Mouse (Mus musculus) Patski (cell line): ENCODE measurements at regions not wholly inside any gene's neighbourhood (a gene's known extent, or its start where the extent isn't known, plus 50 kb on each side); places are given as distances from the start of the nearest gene placed in this dataset.
"Not testable (repeated sequence)": the region's sequence is repeated elsewhere in the genome, so short reads cannot be mapped to it uniquely, and the experiment has no call there.

Experiments used
- ATAC-seq: fragments of 100-300 bp; one replicate; pipeline ENCODE4 v1.8.0; 2021
- CTCF ChIA-PET: fragments of 350-600 bp; sonication (Branson Sonifier 250); formaldehyde crosslinking; loops from one replicate; lab custom pipeline; 2022; ENCODE audit warnings: inconsistent platforms; lab: Charles Lee
- POLR2A ChIA-PET: fragments of 350-600 bp; sonication (Branson Sonifier 250); formaldehyde crosslinking; loops from one replicate; lab custom pipeline; 2022; ENCODE audit warnings: antibody characterized with exemption, inconsistent platforms; lab: Charles Lee
- DNase-seq: peaks from one replicate; pipeline ENCODE4 v3.0.0-alpha.2; 2011; ENCODE audit warnings: low read depth, low spot score
- H3K27me3 ChIP-seq: fragments of 371-371 bp; one replicate; pipeline ENCODE4 v1.5.1; 2021
- CTCF ChIP-seq: fragments of 100-300 bp; IDR thresholded peaks from one replicate; pipeline ENCODE4 v1.5.1; 2021
- in situ Hi-C: fragments of 300-500 bp; cut with MboI; formaldehyde crosslinking; loops from 3 replicates; pipeline ENCODE4 v1.11.1; 2018; ENCODE audit warnings: low pct_unique_long_range_greater_than_20kb, mixed read lengths

DNA sequence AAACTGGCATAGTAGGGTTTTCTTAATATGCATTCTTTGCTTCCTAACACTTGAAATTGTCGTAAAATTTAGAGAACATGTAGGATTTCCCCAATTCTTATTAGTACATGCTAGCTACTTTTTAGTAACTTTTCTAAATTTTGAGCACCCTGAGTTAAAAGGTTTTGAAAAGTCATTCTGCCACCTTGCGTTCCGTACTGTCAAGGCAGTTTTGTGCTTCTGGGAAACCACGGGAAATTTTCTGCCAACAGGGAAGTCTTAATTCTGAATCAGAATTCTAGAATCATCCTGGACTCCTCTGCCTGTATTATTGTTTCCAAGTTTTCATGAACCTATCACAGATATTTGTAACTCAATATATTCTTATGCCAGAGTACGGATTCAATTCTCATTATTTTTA is 472.4 kb upstream of the N6amt1 start:
- DNase-seq (no peak), ATAC-seq (no peak)
- POLR2A ChIA-PET, result interaction anchor here (0.7 kb wide), 1 partner anchor 1073 kb away, joined by 3 read pairs; no protein-coding TSS in a partner anchor
- H3K27me3 ChIP-seq, result no peaks in the 10 kb centered on the region
- TF ChIP-seq CTCF, result peak; percentile 9
- in situ Hi-C loops, result loop anchor here (5.0 to 10.0 kb wide), 4 partner anchors 234 to 1074 kb away; no protein-coding TSS in a partner anchor
- CTCF ChIA-PET, result interaction anchor here (1.3 to 6.4 kb wide), 3 partner anchors 66 to 1074 kb away, joined by 3 to 31 read pairs (median 7); no protein-coding TSS in a partner anchor

GRCm38 (mm10) chr16:86860828-86861227 is 493.2 kb upstream of the N6amt1 start:
- H3K27me3 ChIP-seq, result no peaks in the 10 kb centered on the region
- ATAC-seq (no peak), DNase-seq (no peak)
- TF ChIP-seq CTCF, result no peak
- in situ Hi-C loops, result no loop called here
- CTCF ChIA-PET, result interaction anchor here (0.9 kb wide), 1 partner anchor 9 kb away, joined by 3 read pairs; no protein-coding TSS in a partner anchor
- POLR2A ChIA-PET, result no interaction called here

DNA sequence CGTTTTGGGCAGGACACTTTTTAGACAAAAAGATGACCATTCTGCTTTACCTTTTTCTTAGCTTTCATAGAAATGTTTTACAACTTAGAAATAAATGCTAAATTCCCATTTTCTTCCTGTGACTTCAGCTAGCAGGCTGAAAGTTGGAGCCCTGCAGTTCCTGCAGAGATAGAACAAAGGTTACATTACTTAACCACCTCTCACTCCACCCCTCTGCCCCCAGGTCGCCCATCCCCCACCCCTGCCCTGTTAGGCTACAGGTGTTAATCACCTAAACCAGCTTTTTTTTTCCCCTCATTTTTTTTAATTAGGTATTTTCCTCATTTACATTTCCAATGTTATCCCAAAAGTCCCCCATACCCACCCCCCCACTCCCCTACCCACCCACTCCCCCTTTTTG is 498.1 kb upstream of the N6amt1 start:
- DNase-seq, result no peak
- ATAC-seq, result no peak
- ChIA-PET CTCF (interaction anchor here (0.9 to 1.4 kb wide), 3 partner anchors 12 to 21 kb away, joined by 3 read pairs; no protein-coding TSS in a partner anchor), POLR2A (no interaction called here)
- TF ChIP-seq CTCF, result no peak
- H3K27me3 ChIP-seq, result no peaks in the 10 kb centered on the region
- in situ Hi-C loops, result no loop called here

DNA sequence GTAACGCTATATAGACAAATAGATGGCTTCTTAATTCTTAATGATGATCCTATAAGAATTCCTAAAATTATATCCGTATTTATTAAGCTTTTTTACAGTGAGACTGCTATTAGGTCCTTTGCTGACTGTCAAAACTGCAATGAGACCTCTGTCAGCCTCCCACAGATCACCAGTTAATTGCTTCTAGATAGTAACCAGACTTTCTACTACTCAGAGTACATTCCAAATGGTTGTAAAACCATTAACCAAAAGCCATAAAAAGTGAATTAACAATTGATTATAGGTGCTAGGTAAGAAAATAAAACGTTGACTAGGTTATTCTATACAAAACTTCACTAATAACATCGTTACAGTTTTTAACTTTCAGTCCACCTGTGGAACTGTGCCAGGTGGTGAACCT is 498.7 kb upstream of the N6amt1 start:
- no peaks in the 10 kb centered on the region for H3K27me3 ChIP-seq
- in situ Hi-C loops, result no loop called here
- ChIA-PET POLR2A (interaction anchor here (0.6 kb wide), 1 partner anchor 57 kb away, joined by 3 read pairs; no protein-coding TSS in a partner anchor), CTCF (interaction anchor here (1.4 kb wide), 1 partner anchor 13 kb away, joined by 3 read pairs; no protein-coding TSS in a partner anchor)
- TF ChIP-seq CTCF, result no peak
- ATAC-seq, result no peak
- DNase-seq, result no peak

DNA sequence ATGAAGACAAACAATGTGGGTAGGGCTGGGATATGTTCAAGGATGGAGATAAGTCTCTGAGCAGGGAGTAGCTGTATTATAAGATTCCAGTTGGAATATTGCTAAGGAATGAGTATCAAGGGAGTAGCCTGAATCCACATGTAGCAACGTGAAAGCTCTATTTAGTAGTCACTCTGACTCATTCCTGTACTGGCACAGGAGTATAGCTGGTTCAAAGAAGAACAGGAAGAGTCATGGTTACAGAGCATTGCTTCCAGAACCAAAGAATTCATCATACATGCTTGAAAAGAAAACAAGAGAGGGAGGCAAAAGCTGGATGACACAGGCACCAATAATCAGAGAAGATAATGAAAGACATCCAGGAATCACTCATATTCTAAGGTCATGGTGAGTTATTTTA is 500.6 kb upstream of the N6amt1 start:
- POLR2A ChIA-PET, result no interaction called here
- DNase-seq (peak; percentile 9), ATAC-seq (peak; percentile 69)
- TF ChIP-seq CTCF, result no peak
- no peaks in the 10 kb centered on the region for H3K27me3 ChIP-seq
- CTCF ChIA-PET, result interaction anchor here (1.1 kb wide), 1 partner anchor 93 kb away, joined by 3 read pairs; no protein-coding TSS in a partner anchor
- in situ Hi-C loops, result no loop called here

DNA sequence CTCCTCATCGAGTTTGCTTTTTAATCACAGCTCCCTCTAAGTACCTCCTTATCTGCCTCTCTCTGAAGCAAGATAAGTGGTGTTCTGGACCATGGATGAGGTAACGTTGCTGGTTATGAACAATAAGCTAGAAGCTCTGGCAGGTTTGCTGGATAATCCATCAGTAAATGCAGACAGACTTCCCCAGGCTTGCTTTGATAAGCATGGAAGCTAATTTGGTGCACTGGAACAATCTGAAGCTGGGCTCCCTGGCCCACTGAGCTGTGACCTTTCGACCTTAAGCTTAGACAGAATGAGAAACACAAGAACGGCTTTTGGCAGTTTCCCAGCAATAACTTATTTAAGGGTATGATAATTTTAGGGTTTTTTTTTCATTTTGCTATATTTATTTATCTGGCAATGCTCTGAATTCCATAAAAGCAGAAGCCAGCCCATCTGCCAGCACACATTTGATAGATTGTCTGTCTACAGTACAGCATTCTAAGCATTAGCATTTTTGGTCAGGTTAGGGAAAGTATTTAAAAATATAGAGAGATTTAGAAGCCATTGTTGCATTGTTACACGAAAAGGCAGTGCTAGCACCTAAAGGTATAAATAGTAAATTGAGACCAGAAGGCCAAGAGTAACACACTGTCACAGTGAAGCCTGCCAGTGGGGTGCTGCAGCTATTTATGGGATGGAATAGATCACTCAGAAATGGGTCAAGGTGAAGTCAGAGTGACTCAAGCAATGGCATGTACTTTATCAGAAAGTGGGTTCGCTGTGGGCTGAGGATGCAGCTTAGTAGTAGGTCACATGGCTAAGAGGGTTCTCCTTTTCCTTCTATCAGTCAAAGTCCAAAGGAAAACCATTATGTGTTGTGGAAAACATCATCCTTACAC is 515.3 kb upstream of the N6amt1 start:
- DNase-seq (no peak), ATAC-seq (no peak)
- in situ Hi-C loops, result no loop called here

GRCm38 (mm10) chr16:86827645-86828044 is 526.3 kb upstream of the N6amt1 start:
- no peak for ATAC-seq
- in situ Hi-C loops, result no loop called here
- ChIA-PET POLR2A (no interaction called here), CTCF (interaction anchor here (0.9 kb wide), 1 partner anchor 10 kb away, joined by 3 read pairs; no protein-coding TSS in a partner anchor)
- DNase-seq, result no peak
- TF ChIP-seq CTCF, result no peak
- H3K27me3 ChIP-seq, result no peaks in the 10 kb centered on the region

More for the DNA sequence above, 515.3 kb upstream of the N6amt1 start:
- POLR2A ChIA-PET, result no interaction called here
- no peak for TF ChIP-seq CTCF
- H3K27me3 ChIP-seq, result no peaks in the 10 kb centered on the region
- CTCF ChIA-PET, result interaction anchor here (0.7 kb wide), 2 partner anchors 10 to 20 kb away, joined by 3 read pairs; no protein-coding TSS in a partner anchor

DNA sequence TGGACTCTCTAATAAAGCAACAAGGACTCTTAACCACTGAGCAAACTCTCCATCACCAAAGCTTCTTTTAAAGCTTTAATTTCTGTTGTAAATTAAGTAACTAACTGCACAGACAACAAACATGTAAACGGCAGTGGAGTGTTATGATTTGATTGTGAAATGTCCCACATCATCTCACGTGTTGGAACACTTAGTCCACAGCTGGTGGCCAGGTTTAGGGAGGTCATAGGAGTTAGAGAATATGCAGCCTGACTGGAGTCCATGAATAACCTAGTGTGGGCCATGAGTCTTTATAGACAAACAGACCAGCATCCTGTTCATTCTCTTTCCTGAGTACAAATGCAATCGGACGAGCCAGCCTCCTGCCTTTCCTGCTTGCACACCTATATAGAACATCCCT is 527.3 kb upstream of the N6amt1 start:
- DNase-seq (no peak), ATAC-seq (no peak)
- ChIA-PET POLR2A (no interaction called here), CTCF (interaction anchor here (0.9 kb wide), 1 partner anchor 9 kb away, joined by 3 read pairs; no protein-coding TSS in a partner anchor)
- no peaks in the 10 kb centered on the region for H3K27me3 ChIP-seq
- no peak for TF ChIP-seq CTCF
- in situ Hi-C loops, result no loop called here

DNA sequence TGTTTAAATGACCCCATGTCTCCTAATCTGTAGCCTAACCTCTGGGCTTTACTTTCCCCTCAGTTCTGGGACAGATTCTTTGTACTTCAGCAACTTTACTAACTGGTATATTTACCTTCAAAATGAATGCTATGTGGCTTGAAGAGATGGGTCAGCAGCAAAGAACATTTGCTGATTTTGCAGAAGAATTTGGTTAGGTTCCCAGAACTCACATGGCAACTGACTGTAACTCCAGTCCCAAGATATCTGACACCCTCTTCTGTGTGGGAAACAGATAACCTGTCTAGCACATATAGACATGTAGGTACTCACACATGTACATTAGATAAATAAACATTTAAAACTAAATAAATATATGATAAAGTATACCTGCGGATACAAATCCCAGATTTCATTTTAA is 530.5 kb upstream of the N6amt1 start:
- TF ChIP-seq CTCF, result no peak
- ChIA-PET CTCF (no interaction called here), POLR2A (no interaction called here)
- no peak for DNase-seq
- ATAC-seq, result no peak
- in situ Hi-C loops, result no loop called here
- H3K27me3 ChIP-seq, result no peaks in the 10 kb centered on the region

- no peaks in the 10 kb centered on the region for H3K27me3 ChIP-seq
- POLR2A ChIA-PET, result no interaction called here
- CTCF ChIA-PET, result no interaction called here
- no peak for TF ChIP-seq CTCF
- ATAC-seq, result no peak
- no peak for DNase-seq
- in situ Hi-C loops, result no loop called here
Measured at GRCm38 (mm10) chr16:86821586-86821985, 532.4 kb upstream of the N6amt1 start.

- ATAC-seq, in situ Hi-C loops, POLR2A ChIA-PET, H3K27me3 ChIP-seq, CTCF ChIA-PET, DNase-seq: not testable (repeated sequence)
Measured at GRCm38 (mm10) chr16:86818639-86819038, 535.3 kb upstream of the N6amt1 start.
